Mouse (Mus musculus): ENCODE measurements at regions not wholly inside any gene's neighbourhood (a gene's known extent, or its start where the extent isn't known, plus 50 kb on each side); places are given as distances from the start of the nearest gene placed in this dataset.

DNA sequence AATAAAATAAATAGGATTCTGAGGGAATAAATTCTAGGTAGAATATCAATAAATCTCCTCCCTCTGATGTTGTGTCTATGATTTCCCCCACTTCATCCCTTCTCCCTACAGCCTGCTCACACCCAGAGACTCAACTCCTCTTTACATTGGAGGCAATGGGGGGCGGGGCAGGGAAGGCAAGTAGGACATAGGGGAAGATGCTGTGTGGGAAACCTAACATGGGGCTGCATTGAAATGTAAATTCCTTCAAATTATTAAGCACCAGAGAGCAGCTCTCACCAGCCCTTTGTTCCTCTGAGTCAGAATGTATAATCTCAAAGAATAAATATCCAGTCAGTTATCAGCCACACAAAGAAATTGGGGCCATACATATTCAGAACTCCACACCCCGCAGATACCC lies 91.6 kb downstream of the Nuf2 start:
- DNase-seq: peak; percentile 44

DNA sequence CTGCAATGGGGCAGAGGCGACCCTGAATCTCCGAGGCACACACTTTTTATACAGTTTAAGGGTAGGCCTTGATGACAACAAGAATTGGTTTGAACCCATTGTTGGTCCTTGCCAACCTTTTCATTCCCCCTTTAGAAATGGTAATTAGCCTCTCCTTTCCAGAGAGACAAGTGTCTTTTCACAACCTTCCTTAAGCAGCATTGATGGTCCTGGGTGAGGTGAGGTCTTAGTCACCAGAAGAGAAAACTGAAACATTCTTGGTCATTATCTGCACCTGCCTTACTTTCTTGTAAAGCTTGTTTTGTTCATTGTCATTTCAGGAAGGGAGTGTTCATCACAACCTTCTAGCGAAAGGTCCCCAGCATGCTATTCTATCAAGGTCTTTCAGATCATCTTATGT lies 93.3 kb downstream of the Nuf2 start:
- DNase-seq: no peak

DNA sequence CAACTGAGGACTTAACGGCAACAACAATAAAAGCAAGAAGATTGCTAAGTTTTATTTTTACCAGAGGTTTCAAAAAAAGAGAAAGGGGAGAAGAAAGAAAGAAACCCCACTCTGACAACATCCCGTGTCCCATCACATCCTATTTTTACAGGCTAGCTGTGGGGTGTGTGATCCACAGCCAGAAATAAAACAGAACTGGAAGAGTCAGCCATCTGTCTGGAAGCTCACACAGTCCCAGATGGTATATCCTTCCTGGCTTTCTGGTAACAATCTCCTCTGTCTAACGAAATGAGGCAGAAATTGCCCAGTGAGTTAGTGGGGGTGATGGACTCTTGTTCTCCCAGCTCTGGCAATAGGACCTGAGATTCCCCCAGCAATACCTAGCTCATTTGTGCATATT lies 108.9 kb downstream of the Nuf2 start:
- no peak for DNase-seq

DNA sequence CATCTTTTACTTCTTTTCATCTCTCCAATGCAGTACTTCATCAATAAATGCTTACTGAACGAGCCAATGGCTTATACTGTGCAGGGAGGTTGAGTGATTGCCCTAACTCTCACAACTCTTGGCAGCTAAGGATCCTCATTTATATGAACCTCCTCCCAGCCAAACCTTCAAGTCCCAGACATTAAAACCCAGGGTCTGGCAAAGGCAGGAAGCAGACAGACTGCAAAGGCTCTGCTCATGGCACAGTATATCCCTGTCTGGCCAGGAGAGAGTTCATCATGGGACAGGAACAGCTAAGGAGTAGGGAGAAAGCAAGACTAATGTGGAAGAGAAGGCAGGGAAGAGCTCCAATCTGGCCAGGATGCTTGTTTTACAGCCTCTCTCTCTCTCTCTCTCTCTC lies 109.6 kb downstream of the Nuf2 start:
- no peak for DNase-seq

- DNase-seq: no peak
Observed at GRCm38 (mm10) chr1:169418665-169419045, 112.6 kb downstream of the Nuf2 start.

- peak; percentile 30 for DNase-seq
Observed at GRCm38 (mm10) chr1:169417979-169418664, 113.1 kb downstream of the Nuf2 start.

DNA sequence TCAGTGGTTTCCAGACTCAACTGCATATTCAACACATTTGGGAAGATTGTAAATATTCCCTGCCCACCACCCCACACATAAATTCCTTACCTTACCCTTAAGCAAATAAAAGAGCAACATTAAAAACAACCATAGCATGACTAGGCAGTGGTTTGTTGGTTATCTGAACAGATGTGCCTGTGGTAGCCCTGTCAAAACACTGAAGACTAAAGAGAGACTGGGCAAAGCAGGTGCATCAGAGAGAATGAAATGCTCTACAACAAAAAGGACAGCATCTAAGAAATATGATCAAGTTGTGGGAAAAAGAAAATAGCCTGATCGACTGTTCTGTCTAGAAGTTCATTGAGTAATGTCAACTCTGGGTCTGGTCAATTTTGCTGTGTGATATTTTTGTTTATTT lies 114.6 kb downstream of the Nuf2 start:
- DNase-seq: no peak

- DNase-seq: no peak
Observed at GRCm38 (mm10) chr1:169408120-169408519, 123.1 kb downstream of the Nuf2 start.

DNA sequence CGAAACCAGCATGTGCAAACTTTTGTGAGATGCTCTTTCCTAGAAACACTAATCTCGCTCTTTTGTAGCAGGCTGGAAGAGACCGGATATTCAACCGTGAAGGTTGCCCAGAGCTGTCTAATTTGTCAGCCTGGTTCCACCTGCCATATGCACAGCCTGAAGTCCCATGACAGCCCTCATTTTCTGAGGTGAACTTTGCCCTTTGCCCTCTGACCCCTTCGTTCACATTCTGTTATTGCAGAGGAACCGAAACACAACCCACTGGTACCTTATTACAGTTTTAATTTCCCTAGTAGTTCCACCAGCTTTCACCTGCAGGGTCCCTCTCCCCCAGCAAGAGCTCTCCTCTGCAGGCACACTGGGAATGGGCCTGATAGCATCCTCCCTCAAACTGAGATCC lies 130.4 kb downstream of the Nuf2 start:
- peak; percentile 13 for DNase-seq

- DNase-seq: no peak
Observed at GRCm38 (mm10) chr1:169397371-169397770, 133.9 kb downstream of the Nuf2 start.

GRCm38 (mm10) chr1:169387056-169387455 lies 144.2 kb downstream of the Nuf2 start:
- DNase-seq: no peak

- peak; percentile 32 for DNase-seq
Observed at GRCm38 (mm10) chr1:169385740-169386424, 145.4 kb downstream of the Nuf2 start.

GRCm38 (mm10) chr1:169374686-169375085 lies 156.6 kb downstream of the Nuf2 start:
- DNase-seq: no peak

DNA sequence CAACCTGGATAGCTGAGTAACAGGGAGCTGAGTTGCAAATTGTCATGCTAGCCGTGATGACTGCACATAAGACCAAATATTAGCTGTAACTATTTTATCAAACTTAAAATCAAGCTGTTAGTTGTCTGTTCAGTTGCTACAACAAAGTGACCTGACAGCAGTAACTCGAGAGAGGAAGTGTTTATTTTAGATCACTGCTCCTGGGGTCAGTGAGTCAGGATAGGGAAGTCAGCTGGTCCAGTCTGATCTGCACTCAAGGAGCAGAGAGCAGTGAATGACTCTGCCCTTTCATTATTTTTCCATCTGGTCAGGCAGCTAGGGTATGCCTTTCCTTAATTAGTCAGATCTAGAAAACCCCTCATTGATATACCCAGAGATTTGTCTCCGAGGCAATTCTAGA lies 162.5 kb downstream of the Nuf2 start:
- DNase-seq: no peak

- DNase-seq: peak; percentile 26
Observed at GRCm38 (mm10) chr1:169367772-169368501, 163.3 kb downstream of the Nuf2 start.

DNA sequence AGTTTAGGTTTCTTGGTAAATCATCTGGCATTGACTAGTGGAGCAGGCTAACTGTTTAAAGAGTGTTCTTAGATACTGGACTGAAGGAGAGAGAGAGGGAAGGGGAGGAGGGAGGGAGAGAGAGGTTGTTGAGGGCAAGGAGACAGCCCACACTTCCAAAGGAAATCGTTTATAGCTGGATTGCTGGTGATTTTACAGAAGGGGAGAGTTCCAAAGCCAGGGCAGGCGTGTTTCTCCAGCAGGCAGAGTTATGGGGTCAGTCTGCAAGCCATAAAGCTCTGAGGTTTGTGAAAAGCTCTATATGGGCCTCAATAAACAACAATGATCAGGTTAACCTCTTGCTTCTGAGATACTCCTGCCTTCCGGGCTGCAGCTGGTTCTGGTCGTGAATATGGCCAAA lies 163.9 kb downstream of the Nuf2 start:
- DNase-seq: no peak

DNA sequence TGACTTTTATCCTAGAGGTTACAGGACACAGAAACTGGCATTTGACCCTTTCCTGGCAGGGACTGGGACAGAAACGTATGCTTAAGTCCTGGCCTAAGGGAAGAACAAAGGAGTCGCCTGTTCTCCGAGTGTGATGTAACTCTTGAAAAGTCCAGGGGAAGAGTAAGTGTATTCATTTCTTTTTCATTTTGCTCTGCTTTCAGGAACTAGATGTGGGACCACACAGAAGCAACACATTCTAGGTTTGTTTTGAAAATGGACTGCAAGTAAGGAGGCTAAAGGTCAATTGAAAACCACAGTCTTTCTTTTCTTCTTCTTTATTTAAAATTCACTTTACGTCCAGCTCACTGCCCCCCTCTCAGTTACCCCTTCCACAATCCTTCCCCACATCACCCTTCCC lies 168.7 kb downstream of the Nuf2 start:
- DNase-seq: peak; percentile 36

DNA sequence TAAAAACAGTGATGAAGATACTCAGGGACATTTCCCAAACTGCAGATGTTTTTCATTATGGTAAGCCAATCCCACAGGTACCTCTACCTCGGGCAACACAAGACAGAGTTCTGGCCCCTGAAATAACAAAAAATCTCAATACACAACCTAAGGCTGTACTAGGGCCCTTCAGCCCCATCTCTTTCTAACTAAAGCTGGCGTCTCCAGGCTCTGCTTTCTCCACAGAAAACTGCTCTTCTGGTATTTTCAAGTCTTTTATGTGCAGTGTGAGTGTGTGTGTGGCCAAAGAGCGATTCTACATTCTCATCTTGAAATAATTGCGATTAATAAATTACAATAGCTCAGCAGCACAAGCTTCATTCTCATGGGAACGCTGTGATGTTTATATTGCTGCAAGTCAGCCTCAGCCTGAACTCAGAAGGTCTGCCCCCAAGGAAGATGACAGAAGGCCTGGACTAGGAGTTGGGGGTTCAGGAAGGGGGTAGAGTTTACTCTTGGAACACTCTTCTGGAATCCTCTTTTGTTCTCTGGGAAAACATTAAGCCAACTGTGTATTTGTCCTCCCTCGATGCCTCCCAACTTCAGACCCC lies 173.5 kb downstream of the Nuf2 start:
- DNase-seq: peak; percentile 33

DNA sequence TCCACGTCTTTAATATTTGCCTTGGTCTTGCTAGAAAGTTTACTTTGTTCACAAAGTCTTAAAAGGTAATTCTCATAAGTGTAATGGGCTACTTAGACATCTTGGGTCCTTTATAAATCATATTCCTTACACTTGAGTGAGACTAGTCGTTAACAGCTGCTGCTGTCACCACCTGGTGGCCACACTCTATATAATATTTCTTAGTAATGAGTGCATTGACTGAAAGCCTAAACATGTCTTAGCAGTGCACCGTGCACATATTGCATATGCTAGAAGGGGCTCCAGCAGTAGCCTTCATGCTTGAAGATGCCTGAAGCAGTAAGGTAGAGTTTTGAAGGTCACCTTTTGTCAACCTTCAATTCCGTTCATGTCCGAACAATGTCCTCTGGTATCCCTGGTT lies 177.2 kb downstream of the Nuf2 start:
- peak; percentile 53 for DNase-seq

DNA sequence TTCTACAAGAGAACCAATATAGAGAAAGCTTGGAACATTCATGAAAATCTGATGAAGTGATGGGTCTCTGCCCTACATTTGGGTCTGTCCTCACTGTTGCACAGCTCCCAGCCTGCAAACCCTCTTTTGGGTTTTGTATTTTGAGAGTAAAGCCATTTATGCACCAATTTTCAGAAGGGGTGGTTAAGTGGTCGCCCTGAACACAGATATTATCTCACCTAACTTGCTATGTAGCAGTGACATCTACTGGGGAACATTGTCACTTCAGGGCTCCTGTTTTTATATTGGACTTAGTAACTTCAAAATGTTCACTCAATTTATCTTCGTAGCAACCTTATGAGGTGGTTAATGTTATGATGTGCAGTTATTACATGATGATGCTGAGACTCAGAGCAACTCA lies 183.6 kb downstream of the Nuf2 start:
- DNase-seq: peak; percentile 45

GRCm38 (mm10) chr1:169346876-169347275 lies 184.4 kb downstream of the Nuf2 start:
- DNase-seq: no peak

- DNase-seq: no peak
Observed at GRCm38 (mm10) chr1:169341131-169341530, 190.1 kb downstream of the Nuf2 start.

DNA sequence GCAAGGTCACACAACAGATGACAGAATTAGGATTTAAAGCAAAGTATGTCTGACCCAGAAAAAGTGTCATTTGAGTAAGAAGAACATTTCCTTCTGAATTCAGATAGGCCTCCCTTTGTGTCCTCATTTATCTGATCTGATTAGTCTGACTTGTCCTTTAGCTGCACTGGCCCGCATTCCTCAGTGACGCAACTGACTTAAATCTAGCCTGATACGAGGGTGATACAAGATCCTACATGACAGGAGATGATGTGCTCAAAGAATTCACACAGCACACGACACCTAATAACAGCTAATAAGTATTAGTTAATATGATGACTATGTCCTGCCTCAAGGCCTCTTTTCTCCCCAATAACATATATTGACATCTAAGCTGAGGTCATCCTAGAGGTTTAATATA lies 192.8 kb downstream of the Nuf2 start:
- no peak for DNase-seq

- no peak for DNase-seq
Observed at GRCm38 (mm10) chr1:169332165-169332564, 199.1 kb downstream of the Nuf2 start.

All from embryo, embryonic 11 days (tissue).